Mouse (Mus musculus) C2C12 (cell line): ENCODE results near the gene Arid3c.
"Not testable (repeated sequence)": the region's sequence is repeated elsewhere in the genome, so short reads cannot be mapped to it uniquely, and the experiment has no call there.

Experiments
- CEBPB ChIP-seq: IDR thresholded peaks from one replicate; pipeline ENCODE4 v1.6.1; 2011; ENCODE audit warnings: low read depth, mild to moderate bottlenecking, control low read depth, moderate library complexity
- CTCF ChIP-seq: IDR thresholded peaks from one replicate; pipeline ENCODE4 v1.5.1; 2011; ENCODE audit not compliant: control insufficient read depth, insufficient read depth, insufficient read length
- FOSL1 ChIP-seq: IDR thresholded peaks from one replicate; pipeline ENCODE4 v1.8.0; 2011; ENCODE audit warnings: mild to moderate bottlenecking, low read length; ENCODE audit not compliant: poor library complexity, insufficient read depth, severe bottlenecking
- MAX ChIP-seq: IDR thresholded peaks from one replicate; pipeline ENCODE4 v1.6.1; 2011; ENCODE audit warnings: mild to moderate bottlenecking, control low read depth
- MYOD1 ChIP-seq: IDR thresholded peaks from one replicate; pipeline ENCODE4 v1.6.1; 2011; ENCODE audit warnings: low read depth; ENCODE audit not compliant: control insufficient read depth, insufficient read length
- MYOG ChIP-seq: IDR thresholded peaks from one replicate; pipeline ENCODE4 v1.6.1; 2011; ENCODE audit not compliant: control insufficient read depth, insufficient read length; ENCODE audit errors: extremely low read depth
- USF1 ChIP-seq: IDR thresholded peaks from one replicate; pipeline ENCODE4 v1.6.1; 2011; ENCODE audit warnings: low read depth, mild to moderate bottlenecking, control low read depth, moderate library complexity

DNA sequence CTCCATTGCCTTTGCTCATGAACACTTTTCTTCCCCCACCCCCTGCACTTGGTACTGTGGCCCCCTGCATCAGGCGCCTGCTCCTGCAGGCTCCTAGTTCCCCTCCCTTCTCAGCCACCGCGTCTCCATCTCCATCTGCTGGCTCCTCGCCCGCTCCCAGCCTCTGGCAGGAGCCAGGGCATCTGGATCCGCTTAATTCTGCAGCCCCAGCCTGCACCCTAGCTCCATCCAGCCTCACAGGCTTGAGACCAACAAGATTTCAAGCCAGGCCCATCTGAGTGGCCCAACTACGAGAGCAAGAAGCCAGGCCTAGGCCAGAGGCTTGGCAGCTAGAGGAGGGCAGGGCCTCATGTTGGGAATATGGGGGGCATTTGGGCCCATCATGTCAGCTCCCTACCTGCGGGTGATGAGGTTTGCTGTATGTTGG, 31.8 kb upstream of the Arid3c start:
- TF ChIP-seq USF1, CEBPB, CTCF, MAX, MYOD1, MYOG, FOSL1: not testable (repeated sequence)
